Mouse (Mus musculus): ENCODE data around the gene Fggy. TPM values are rescaled to one million over a fixed set of nuclear protein-coding genes. Genes with fewer than 3 reads are reported as not detected.

Fggy gene
- polyA plus RNA-seq, 1 experiment: 22.2 TPM

DNA sequence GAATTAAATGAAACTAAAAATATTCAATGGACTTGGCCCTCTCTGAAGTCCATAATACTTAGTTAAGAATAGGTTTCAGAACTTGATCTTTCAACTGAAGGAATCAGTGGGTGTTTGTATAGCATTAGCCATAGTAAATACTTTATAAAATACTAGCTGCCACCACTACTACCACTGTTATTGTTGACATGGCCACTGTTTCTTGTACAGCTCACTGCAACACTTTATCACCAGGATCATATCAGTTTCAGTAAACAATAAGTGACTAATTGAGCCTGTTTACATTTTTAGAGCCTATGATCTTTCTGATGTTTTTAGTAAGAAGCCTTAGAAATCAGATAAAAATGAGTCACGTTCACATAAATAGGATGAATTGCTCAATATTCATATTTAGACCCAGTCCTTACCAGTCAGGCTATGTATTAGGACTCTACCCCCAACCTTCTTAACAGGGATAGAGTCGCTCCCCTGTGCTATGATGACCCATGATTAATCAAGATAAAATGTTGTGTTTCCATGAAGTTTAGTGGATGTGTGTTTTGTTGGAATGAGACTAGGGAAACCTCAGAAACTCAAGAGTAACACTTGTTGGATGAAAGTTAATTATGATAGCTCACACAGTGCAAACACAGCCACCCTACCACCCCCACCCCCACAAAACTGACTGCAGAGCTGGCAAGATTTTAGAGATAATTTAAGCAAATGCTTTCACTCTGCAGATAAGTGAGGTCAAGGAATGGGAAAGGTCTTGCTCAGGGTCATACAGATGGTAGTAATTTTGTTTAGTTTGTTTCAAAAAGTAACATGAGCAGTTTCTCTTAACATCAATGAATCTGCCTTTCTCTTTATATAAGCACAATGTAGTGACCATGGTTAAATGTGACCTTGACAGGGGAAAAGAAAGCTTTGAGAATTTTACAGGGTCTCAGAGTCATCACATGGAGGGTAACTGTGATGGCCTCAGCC is 352.7 kb downstream of the Fggy start:
- TF ChIP-seq EP300 (IDR thresholded peaks at IDR 0.05; ENCODE audit: insufficient read depth, low read depth, low read length) (no peak), CTCF (IDR thresholded peaks at IDR 0.05; ENCODE audit: low read depth, low read length) (no peak), POLR2A (IDR thresholded peaks at IDR 0.05; ENCODE audit: insufficient read depth, low read length) (no peak)
- H3K9ac ChIP-seq (ENCODE audit: low read depth, poor library complexity, severe bottlenecking): no peak overlapping the region
- H3K27ac ChIP-seq (ENCODE audit: insufficient read depth, low read length): no peak overlapping the region
- H3K4me1 ChIP-seq (ENCODE audit: control insufficient read depth, insufficient read depth, low read length): no peaks in the 10 kb centered on the region
- no peaks in the 10 kb centered on the region for H3K27me3 ChIP-seq (ENCODE audit: control insufficient read depth, insufficient read depth, low read length, poor library complexity, severe bottlenecking)
- no peaks in the 10 kb centered on the region for H3K9me3 ChIP-seq (replicated peaks; ENCODE audit: control insufficient read depth, insufficient read depth, low read length, poor library complexity, severe bottlenecking)
- no peak overlapping the region for H3K4me3 ChIP-seq (ENCODE audit: low read depth, low read length)
- H3K36me3 ChIP-seq (ENCODE audit: control insufficient read depth, insufficient read depth, low read length, poor library complexity, severe bottlenecking): no peaks in the 10 kb centered on the region

DNA sequence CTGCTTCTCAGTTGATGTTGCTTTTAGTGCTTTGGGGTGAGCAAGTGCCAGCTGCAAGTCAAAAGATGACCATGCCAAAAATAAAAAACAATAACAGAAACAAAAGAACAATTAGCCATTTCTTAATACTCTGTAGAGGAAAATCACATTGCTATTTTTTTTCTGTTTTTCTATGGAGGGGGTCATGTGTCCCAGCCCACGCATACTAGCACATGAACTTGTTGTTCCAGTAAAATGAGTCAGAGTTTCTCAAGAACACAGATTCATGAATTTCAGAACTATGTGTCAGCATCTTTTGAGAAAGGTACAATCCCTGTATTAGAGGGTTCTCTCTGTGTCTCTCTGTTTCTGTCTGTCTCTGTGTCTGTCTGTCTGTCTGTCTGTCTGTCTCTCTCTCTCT is 355.7 kb downstream of the Fggy start:
- H3K9me3 ChIP-seq (replicated peaks; ENCODE audit: control insufficient read depth, insufficient read depth, low read length, poor library complexity, severe bottlenecking): no peaks in the 10 kb centered on the region
- TF ChIP-seq CTCF (IDR thresholded peaks at IDR 0.05; ENCODE audit: low read depth, low read length) (no peak), EP300 (IDR thresholded peaks at IDR 0.05; ENCODE audit: insufficient read depth, low read depth, low read length) (no peak), POLR2A (IDR thresholded peaks at IDR 0.05; ENCODE audit: insufficient read depth, low read length) (no peak)
- H3K27ac ChIP-seq (ENCODE audit: insufficient read depth, low read length): no peak overlapping the region
- no peak overlapping the region for H3K9ac ChIP-seq (ENCODE audit: low read depth, poor library complexity, severe bottlenecking)
- H3K27me3 ChIP-seq (ENCODE audit: control insufficient read depth, insufficient read depth, low read length, poor library complexity, severe bottlenecking): no peaks in the 10 kb centered on the region
- H3K4me3 ChIP-seq (ENCODE audit: low read depth, low read length): no peak overlapping the region
- no peaks in the 10 kb centered on the region for H3K4me1 ChIP-seq (ENCODE audit: control insufficient read depth, insufficient read depth, low read length)
- H3K36me3 ChIP-seq (ENCODE audit: control insufficient read depth, insufficient read depth, low read length, poor library complexity, severe bottlenecking): no peaks in the 10 kb centered on the region

DNA sequence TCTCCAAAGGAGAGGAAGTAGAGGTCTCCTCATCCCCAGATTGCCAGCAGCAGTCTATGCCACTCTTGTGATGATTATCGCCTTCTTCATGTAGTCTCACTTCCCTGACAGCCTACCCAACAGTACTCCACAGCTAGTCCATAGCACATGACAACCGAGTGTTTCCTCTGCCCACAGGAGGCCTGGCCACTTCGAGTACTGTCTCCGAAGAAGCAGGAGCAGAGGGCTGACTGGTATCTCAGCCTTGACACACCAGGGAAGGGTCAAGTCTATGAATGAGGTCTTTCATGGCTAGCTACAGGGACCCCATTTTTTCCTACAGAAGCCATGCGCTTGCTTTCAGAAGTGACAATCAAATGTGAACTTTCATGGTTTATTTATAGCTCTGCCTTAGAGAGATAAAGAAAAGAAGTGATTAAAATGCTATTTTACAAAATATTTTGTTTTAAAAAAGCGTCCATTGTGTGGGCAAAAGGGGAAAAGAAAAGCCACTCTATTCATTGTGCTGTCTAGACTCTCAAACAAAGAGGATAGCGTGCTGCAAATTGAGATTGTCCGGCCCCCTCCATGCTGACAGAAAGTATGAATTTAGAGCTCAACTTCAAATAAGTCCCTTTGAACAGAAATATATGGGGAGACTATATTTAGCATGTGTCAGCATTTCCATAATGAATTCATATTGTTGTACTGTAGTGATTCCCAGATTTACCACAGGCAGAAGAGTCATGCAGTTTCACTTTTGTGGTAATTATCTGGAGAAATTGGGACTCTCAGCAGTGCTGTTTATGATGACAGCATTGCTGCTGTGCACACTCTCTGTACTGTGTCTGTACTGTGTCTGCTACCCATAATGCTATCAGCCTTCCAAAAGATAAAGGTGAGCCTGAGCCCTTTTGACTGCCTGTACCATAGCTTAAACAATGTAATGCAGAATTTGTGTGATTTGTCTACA is 358.6 kb downstream of the Fggy start:
- H3K4me3 ChIP-seq (ENCODE audit: low read depth, low read length): no peak overlapping the region
- no peaks in the 10 kb centered on the region for H3K9me3 ChIP-seq (replicated peaks; ENCODE audit: control insufficient read depth, insufficient read depth, low read length, poor library complexity, severe bottlenecking)
- H3K36me3 ChIP-seq (ENCODE audit: control insufficient read depth, insufficient read depth, low read length, poor library complexity, severe bottlenecking): no peaks in the 10 kb centered on the region
- TF ChIP-seq CTCF (IDR thresholded peaks at IDR 0.05; ENCODE audit: low read depth, low read length): no peak
- TF ChIP-seq POLR2A (IDR thresholded peaks at IDR 0.05; ENCODE audit: insufficient read depth, low read length): no peak
- TF ChIP-seq EP300 (IDR thresholded peaks at IDR 0.05; ENCODE audit: insufficient read depth, low read depth, low read length): no peak
- no peak overlapping the region for H3K9ac ChIP-seq (ENCODE audit: low read depth, poor library complexity, severe bottlenecking)
- no peaks in the 10 kb centered on the region for H3K4me1 ChIP-seq (ENCODE audit: control insufficient read depth, insufficient read depth, low read length)
- H3K27me3 ChIP-seq (ENCODE audit: control insufficient read depth, insufficient read depth, low read length, poor library complexity, severe bottlenecking): no peaks in the 10 kb centered on the region
- H3K27ac ChIP-seq (ENCODE audit: insufficient read depth, low read length): no peak overlapping the region

DNA sequence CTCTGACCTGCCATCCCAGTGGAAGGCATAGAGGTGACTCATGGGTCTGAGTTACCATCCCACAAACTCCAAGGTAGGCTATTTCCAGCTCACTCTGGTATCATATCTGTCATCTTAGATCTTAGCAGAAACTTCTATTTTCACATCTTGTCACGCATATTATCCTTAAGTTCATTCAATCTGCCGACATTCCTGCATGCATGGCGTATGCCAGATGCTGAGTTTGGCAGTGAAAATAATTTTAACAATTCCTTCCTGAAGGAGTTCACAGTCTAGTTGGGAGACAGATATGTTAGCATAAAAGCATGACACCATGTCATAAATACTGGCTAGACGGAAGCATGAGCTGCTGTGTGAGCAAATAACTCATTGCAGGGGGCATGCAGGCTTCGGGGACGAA is 360.4 kb downstream of the Fggy start:
- H3K27me3 ChIP-seq (ENCODE audit: control insufficient read depth, insufficient read depth, low read length, poor library complexity, severe bottlenecking): no peaks in the 10 kb centered on the region
- H3K4me3 ChIP-seq (ENCODE audit: low read depth, low read length): no peak overlapping the region
- H3K27ac ChIP-seq (ENCODE audit: insufficient read depth, low read length): no peak overlapping the region
- H3K36me3 ChIP-seq (ENCODE audit: control insufficient read depth, insufficient read depth, low read length, poor library complexity, severe bottlenecking): no peaks in the 10 kb centered on the region
- no peaks in the 10 kb centered on the region for H3K4me1 ChIP-seq (ENCODE audit: control insufficient read depth, insufficient read depth, low read length)
- no peak for TF ChIP-seq CTCF (IDR thresholded peaks at IDR 0.05; ENCODE audit: low read depth, low read length)
- no peak for TF ChIP-seq POLR2A (IDR thresholded peaks at IDR 0.05; ENCODE audit: insufficient read depth, low read length)
- TF ChIP-seq EP300 (IDR thresholded peaks at IDR 0.05; ENCODE audit: insufficient read depth, low read depth, low read length): no peak
- H3K9ac ChIP-seq (ENCODE audit: low read depth, poor library complexity, severe bottlenecking): no peak overlapping the region
- H3K9me3 ChIP-seq (replicated peaks; ENCODE audit: control insufficient read depth, insufficient read depth, low read length, poor library complexity, severe bottlenecking): no peaks in the 10 kb centered on the region

DNA sequence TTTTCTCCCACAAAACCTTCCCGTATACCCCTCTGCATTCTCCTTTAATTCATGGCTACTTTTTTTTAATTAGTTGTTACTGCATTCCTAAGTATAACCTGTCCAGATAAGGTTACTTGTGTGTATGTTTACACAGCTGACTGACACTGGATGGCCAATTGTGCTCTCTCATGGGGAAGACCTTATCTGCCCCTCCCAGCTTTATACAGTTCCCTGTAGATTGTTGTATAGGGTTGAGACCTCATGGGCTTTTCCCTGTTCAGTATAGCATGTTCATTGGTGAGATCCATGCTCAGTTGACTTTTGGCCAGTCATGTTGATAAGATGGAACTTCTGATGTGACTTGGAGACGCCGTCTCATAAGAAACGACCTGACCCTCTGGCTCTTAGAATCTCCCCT is 363.1 kb downstream of the Fggy start:
- Histone ChIP-seq H3K4me3 (ENCODE audit: low read depth, low read length) (no peak overlapping the region), H3K4me1 (ENCODE audit: control insufficient read depth, insufficient read depth, low read length) (no peaks in the 10 kb centered on the region), H3K27me3 (ENCODE audit: control insufficient read depth, insufficient read depth, low read length, poor library complexity, severe bottlenecking) (no peaks in the 10 kb centered on the region), H3K9me3 (replicated peaks; ENCODE audit: control insufficient read depth, insufficient read depth, low read length, poor library complexity, severe bottlenecking) (no peaks in the 10 kb centered on the region), H3K27ac (ENCODE audit: insufficient read depth, low read length) (no peak overlapping the region), H3K36me3 (ENCODE audit: control insufficient read depth, insufficient read depth, low read length, poor library complexity, severe bottlenecking) (no peaks in the 10 kb centered on the region), H3K9ac (ENCODE audit: low read depth, poor library complexity, severe bottlenecking) (no peak overlapping the region)
- TF ChIP-seq POLR2A (IDR thresholded peaks at IDR 0.05; ENCODE audit: insufficient read depth, low read length): no peak
- no peak for TF ChIP-seq CTCF (IDR thresholded peaks at IDR 0.05; ENCODE audit: low read depth, low read length)
- TF ChIP-seq EP300 (IDR thresholded peaks at IDR 0.05; ENCODE audit: insufficient read depth, low read depth, low read length): no peak

Data from ES-Bruce4 (cell line).